Mouse (Mus musculus): Measurements from ENCODE around the gene Avp. TPM values are rescaled to one million over a fixed set of nuclear protein-coding genes. Genes with fewer than 3 reads are reported as not detected.

Gene Avp
- total RNA-seq, 2 experiments from 2014 or later: 2.1 to 2.6 TPM

DNA sequence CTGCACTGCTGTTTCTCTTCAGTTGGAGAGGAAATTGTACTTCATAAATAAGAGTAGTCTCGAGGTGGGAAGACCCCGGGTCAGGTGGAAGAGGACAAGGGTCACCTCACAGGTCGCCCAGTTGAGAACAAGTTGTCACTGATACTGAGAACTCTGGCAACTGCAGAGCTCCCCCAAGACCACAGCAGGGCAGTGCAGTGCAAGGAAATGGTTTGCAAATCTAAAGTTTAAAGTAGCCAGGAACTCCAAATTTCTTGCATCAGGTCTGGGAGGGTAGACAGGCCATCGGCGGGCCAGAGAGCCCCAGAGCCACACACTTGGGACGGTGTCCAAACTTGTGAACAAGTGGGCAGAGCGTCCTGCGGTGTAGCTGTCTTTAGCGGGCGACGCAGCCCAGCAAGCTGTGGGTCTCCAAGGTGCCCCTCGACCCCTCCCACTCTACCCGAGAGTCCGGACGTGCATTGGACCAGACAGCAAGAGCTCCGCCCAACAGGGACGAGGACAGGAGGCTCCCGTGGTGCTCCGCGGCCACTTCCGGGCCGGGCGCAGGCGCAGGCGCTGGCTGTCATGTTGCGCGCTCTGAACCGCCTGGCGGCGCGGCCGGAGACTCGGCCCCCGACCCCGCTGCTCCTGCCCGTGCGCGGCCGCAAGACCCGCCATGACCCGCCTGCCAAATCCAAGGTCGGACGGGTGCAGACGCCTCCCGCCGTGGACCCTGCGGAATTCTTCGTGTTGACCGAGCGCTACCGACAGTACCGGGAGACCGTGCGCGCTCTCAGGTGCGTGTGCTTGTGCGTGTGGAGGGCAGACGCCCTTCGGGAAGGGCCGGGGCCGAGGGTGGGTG lies 18.9 kb downstream of the Avp start, which contains the start of gene Mrps26:
TSS of gene Mrps26 (plus strand) at position 531 of the 844 bp plus-strand sequence.
- peak; percentile 54 for TF ChIP-seq CTCF (conservative IDR thresholded peaks at IDR 0.05)
- H3K4me3 ChIP-seq: peak within 1 kb of the TSS; percentile 63
- peak within 1 kb of the TSS; percentile 97 for H3K27ac ChIP-seq
- peak; percentile 93 to 95 for DNase-seq (ENCODE audit: low spot score in 2 of 2)

DNA sequence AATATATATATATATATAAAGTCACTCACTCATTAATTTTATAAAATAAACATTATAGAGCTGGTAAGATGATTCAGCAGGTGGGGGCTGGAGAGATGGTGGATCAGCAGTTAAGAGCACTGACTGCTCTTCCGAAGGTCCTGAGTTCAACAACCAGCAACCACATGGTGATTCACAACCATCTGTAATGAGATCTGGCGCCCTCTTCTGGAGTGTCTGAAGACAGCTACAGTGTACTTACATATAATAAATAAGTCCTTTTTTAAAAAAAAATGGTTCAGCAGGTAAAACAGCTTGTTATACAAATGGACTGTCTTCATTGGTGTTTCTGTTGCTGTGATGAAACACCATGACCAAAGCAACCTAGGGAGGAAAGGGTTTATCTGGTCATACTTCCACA lies 24.3 kb downstream of the Avp start:
- no peak overlapping the region for H3K4me3 ChIP-seq

DNA sequence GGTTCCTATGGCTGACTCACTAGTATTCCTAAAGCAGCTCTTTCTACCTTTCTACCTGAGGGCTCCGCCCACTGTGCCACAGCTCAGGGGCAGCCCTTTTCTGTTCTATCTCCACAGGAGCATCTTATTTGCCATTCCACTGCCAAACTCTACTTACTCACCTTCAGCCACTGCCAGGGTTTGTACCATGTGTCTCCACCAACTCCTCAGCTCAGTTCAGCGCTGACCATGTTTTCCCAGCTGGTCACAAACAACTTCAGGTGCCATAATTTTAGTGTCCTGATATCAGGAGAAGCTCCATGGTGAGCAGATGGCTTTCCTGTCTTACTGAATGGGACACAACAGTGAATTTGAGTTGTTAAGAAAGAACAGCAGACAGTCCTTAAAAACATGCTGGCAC lies 24.9 kb downstream of the Avp start:
- H3K4me3 ChIP-seq: no peak overlapping the region
- no peak for TF ChIP-seq CTCF (conservative IDR thresholded peaks at IDR 0.05)

More for the DNA sequence above, 24.3 kb downstream of the Avp start:
- no peak for DNase-seq (ENCODE audit: low spot score in 2 of 2)
- TF ChIP-seq CTCF (conservative IDR thresholded peaks at IDR 0.05): peak; percentile 58
- no peak overlapping the region for H3K27ac ChIP-seq

DNA sequence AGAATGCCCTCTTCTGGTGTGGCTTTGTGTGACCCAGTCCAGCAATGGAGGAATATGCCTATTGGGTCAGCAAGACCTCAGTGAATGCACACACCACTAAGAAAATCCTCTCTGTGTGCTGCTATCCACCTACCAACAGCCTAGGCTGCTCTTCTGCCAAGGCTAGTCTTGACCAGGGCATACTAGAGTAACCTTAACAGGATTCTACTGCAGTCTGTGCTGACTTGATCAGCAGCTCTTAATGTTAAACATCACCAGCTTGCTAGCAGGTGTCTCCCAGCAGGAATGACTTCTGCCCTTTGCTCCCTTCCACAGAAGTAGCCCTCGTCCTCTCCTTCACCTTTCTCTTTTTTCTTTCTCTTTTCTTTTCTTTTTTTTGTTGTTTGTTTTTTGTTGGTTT lies 26.1 kb downstream of the Avp start:
- TF ChIP-seq CTCF (conservative IDR thresholded peaks at IDR 0.05): no peak
- Histone ChIP-seq H3K4me3 (no peak overlapping the region), H3K27ac (no peak overlapping the region)
- DNase-seq (ENCODE audit: low spot score in 2 of 2): no peak

More for the DNA sequence above, 24.9 kb downstream of the Avp start:
- H3K27ac ChIP-seq: no peak overlapping the region
- no peak for DNase-seq (ENCODE audit: low spot score in 2 of 2)

DNA sequence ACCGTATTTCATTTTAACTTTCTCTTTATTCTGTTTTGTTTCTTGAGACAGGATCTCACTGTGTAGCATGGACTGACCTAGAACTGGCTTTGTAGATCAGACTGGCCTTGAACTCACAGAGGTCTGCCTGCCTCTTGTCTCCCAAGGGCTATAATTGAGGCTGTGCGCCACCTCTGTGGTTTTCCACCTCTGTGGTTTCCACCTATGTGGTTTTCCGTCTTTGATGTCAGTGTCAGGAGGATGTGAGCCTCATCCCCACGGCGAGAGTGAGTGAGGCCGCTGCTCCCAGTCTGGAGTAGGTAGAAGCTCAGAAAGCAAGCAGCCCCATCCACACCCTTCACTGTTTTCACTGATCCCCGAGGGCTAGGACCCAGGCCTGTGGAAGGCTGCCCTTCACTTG lies 27.5 kb downstream of the Avp start:
- no peak for DNase-seq (ENCODE audit: low spot score in 2 of 2)
- no peak for TF ChIP-seq CTCF (conservative IDR thresholded peaks at IDR 0.05)
- H3K27ac ChIP-seq: no peak overlapping the region
- H3K4me3 ChIP-seq: no peak overlapping the region

DNA sequence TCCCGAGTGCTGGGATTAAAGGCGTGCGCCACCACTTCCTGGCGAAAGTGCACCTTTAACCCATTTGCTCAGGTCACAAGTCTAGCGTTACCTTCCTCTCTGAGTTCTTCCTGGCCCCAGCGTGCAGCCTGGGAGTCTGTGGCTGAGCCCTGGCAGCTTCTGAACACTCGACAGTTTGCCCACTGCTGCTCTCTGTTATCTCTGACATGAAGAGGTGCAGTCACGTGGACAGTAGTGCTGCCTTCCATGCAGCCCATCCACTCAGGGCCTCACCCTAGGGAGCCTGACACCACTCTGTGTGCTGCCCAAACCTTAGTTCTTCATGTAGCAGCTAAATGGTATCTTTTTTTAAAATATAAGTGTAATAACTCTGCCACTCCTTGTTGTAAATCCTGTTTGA lies 35.4 kb downstream of the Avp start:
- H3K27ac ChIP-seq: no peak overlapping the region
- no peak overlapping the region for H3K4me3 ChIP-seq
- no peak for DNase-seq (ENCODE audit: low spot score in 2 of 2)
- no peak for TF ChIP-seq CTCF (conservative IDR thresholded peaks at IDR 0.05)

DNA sequence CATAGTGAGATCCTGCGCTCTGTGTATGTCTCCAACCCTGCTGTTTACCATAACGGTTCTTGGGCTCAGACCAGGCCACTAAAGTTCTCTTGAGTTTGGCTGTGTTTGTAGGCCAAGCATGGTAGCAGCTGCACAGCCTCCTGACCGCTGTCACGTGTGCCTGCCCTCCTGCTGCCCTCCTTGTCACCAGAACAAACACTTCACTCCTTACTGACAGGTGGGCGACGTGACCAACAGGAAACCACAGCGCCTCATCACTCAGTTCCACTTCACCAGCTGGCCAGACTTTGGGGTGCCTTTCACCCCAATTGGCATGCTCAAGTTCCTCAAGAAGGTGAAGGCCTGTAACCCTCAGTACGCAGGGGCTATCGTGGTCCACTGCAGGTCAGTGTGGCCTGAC lies 42.1 kb downstream of the Avp start:
- Histone ChIP-seq H3K27ac (no peak overlapping the region), H3K4me3 (no peak overlapping the region)
- DNase-seq (ENCODE audit: low spot score in 2 of 2): no peak
- no peak for TF ChIP-seq CTCF (conservative IDR thresholded peaks at IDR 0.05)

DNA sequence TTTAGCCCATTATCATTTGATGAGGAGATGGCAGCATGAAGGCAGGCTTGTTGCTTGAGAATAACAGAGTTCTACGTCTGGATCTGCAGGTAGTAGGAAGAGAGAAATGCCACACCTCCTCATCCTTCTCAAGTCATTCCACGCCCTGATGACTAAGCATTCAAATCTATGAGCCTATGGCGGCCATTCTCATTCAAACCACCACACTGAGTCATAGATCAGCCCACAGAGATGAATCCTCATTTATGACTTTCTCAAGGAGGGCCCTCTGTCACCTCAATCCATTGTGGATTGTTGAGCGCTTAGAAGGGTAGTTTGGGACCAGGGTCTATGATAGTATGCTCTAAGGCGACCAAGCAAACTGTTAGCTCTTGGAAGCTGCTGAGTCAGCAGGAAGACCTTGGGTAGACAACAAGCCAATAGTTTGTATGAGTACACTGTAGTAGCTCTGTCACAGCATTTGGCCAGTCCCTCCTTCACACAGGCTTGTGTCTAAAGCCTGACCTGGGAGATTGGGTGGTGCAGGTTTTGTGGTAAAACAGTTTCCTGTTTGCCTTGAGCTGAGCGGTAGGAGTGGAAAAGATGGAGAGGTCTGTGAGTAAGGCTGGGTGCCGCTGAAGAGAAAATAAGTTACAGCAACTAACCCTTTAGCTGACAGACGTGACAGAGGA lies 43.3 kb downstream of the Avp start:
- Histone ChIP-seq H3K4me3 (no peak overlapping the region), H3K27ac (no peak overlapping the region)
- TF ChIP-seq CTCF (conservative IDR thresholded peaks at IDR 0.05): no peak
- DNase-seq (ENCODE audit: low spot score in 2 of 2): no peak

DNA sequence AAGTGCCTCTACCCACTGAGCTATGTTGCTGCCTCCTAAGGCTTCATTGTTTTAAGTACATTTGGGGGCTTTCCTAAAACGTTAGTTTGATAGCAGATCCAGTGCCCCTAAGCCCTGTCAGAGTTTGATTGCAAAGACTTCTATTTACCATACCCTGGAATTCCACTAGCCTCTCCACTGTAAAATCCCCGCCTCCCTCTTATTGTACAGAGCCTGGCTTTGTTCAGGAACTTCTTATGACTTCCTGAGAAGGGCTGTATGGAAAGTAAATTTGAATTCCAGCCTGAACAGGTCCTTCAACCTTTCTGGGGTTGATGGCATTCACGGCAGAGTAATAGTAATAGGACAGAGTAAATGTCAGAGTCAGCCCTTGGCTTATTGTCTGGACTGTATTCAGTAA lies 45.5 kb downstream of the Avp start:
- TF ChIP-seq CTCF (conservative IDR thresholded peaks at IDR 0.05): no peak
- DNase-seq (ENCODE audit: low spot score in 2 of 2): no peak
- H3K4me3 ChIP-seq: no peak overlapping the region
- no peak overlapping the region for H3K27ac ChIP-seq

DNA sequence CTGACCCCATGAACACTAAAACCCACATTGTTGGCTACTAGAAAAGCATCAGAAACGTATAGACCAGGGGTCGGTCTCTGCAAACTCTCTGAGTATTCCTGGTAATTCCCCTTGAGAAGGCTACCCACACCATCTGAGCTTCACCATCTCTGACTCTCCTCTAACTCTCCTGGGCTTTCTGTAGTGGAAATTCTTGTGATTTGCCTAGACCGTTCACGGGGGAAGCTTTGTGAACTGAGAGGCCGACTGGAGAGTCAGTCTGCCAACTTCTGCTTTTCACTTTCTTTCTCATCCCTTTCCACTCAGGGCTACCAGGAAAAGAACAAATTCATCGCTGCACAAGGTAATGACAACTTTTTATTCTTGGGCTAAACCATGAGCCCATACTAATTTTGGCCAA lies 47.3 kb downstream of the Avp start:
- no peak for DNase-seq (ENCODE audit: low spot score in 2 of 2)
- Histone ChIP-seq H3K4me3 (no peak overlapping the region), H3K27ac (no peak overlapping the region)
- TF ChIP-seq CTCF (conservative IDR thresholded peaks at IDR 0.05): no peak

DNA sequence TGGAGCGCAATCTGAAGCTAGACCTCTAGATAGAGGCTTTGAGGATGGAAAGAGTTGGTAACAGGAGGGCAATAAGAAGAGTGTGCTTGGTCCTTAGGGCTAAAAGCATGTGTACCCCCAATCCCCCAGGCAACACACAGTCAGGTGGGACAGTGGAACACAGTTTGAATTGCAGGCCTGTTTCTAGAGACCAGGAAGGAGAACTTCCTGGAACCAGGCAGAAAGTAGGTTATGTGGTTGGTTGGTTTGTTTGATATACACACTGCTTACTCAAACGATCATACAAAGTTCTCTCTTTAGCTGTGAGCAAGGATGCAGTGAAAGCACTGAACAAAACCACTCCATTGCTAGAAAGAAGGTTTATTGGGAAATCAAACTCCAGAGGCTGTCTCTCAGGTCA lies 50.2 kb downstream of the Avp start:
- no peak for DNase-seq (ENCODE audit: low spot score in 2 of 2)
- TF ChIP-seq CTCF (conservative IDR thresholded peaks at IDR 0.05): no peak
- Histone ChIP-seq H3K4me3 (no peak overlapping the region), H3K27ac (no peak overlapping the region)

Small RNAs within 50 kb of the gene (microRNA-seq; reads per million reads assigned to microRNA genes)
- gene Gm23876: 0 reads per million in 2 experiments

Other genes with a start within 250 kb of the Avp start
- gene Cpxm1, start 185.0 kb downstream of the Avp start, total RNA-seq (2021): 1 to 10 TPM; 6.6 to 7.5 TPM
- not detected for gene Gm28372, start 177.3 kb downstream of the Avp start, total RNA-seq (2021)
- not detected for gene 1700020A23Rik, start 177.3 kb downstream of the Avp start, total RNA-seq (2021)
- not detected for gene Tmem239, start 176.1 kb downstream of the Avp start, total RNA-seq (2021)
- gene Vps16, start 158.2 kb downstream of the Avp start, total RNA-seq (2021): 100 to 1,000 TPM in 1 of 2 experiments, 10 to 100 TPM in 1; 91.3 to 104 TPM
- gene Pced1a, start 157.9 kb downstream of the Avp start, total RNA-seq (2021): 10 to 100 TPM; 23.0 to 27.3 TPM
- gene Ptpra, start 132.3 kb downstream of the Avp start, total RNA-seq (2021): 100 to 1,000 TPM; 326 to 341 TPM
- 10 to 100 TPM; 82.5 to 86.7 TPM for gene Mrps26, start 18.8 kb downstream of the Avp start, total RNA-seq (2021)
- gene Oxt, start 6.4 kb downstream of the Avp start, total RNA-seq (2021): not detected
- gene Fastkd5, start 47.5 kb upstream of the Avp start, total RNA-seq (2021): 1 to 10 TPM; 8.8 to 8.9 TPM
- 10 to 100 TPM; 11.0 to 11.7 TPM for gene Ubox5, start 47.5 kb upstream of the Avp start, total RNA-seq (2021)
- 100 to 1,000 TPM; 185 to 196 TPM for gene Lzts3, start 60.2 kb upstream of the Avp start, total RNA-seq (2021)
- 10 to 100 TPM; 97.6 to 98.1 TPM for gene Ddrgk1, start 82.1 kb upstream of the Avp start, total RNA-seq (2021)
- gene Itpa, start 85.1 kb upstream of the Avp start, total RNA-seq (2021): 10 to 100 TPM; 36.0 to 36.8 TPM
- under 1 TPM; 0.61 to 0.66 TPM for gene Slc4a11, start 115.0 kb upstream of the Avp start, total RNA-seq (2021)

Measured in layer of hippocampus, adult 2 months (tissue).